Mouse (Mus musculus): ENCODE results near the gene Ppp5c. TPM values are rescaled to one million over a fixed set of nuclear protein-coding genes. Genes with fewer than 3 reads are reported as not detected.

Ppp5c gene
- polyA plus RNA-seq, 1 experiment: 126 TPM

DNA sequence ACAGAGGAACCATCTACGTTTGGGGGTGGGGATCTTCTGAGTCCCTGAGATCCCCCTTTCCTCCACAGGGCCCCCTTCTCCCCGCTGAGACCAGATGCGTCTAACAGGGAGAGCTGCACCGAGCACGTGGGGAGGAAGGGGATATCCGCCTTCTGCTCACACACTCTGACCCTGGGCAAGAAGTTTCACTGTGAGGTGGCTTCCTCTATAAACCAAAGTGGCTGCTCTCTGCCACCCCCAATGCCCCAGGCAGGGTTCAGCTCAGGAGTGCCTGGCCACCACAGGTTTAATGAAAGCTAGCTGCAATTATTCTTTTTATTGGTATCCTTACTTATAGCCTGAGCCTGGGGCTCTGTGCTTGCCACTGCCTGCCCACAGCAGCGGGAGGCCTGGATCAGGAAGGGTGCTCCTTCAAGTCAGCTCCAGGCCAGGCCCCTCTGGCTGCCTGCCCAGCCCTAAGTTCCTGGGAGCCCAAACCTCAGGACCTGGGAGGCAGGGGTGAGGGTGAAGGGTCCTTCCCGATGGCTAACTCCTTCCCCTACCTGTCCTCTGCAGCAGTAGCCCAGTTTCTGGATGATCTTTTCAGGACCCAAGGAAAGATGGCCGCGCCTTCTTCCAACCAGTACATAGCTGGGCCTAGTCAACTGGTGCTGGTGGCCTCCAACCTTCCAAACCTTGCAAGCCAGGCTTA is 2.8 kb downstream of the Ppp5c start:
- Histone ChIP-seq H3K27me3 (ENCODE audit: control insufficient read depth, insufficient read depth, insufficient read length) (no peaks in the 10 kb centered on the region), H3ac (ENCODE audit: control insufficient read depth, insufficient read length) (no peak overlapping the region), H3K79me2 (ENCODE audit: control insufficient read depth, insufficient read depth) (peaks cover 47% of the 10 kb centered on the region), H3K4me2 (ENCODE audit: low read depth) (no peak overlapping the region), H3K4me3 (no peak overlapping the region), H3K36me3 (ENCODE audit: control insufficient read depth, insufficient read depth) (no peaks in the 10 kb centered on the region)
- TF ChIP-seq USF1 (IDR thresholded peaks at IDR 0.05; ENCODE audit: low read depth) (no peak), CEBPB (IDR thresholded peaks at IDR 0.05; ENCODE audit: insufficient read depth, poor library complexity, severe bottlenecking) (no peak), TCF3 (IDR thresholded peaks at IDR 0.05; ENCODE audit: insufficient read length, low read depth) (no peak), SRF (IDR thresholded peaks at IDR 0.05; ENCODE audit: control insufficient read depth, insufficient read length, low read depth) (no peak), MYOG (IDR thresholded peaks at IDR 0.05; ENCODE audit: control insufficient read depth in 1 of 3, insufficient read depth in 1 of 3, insufficient read length in 2 of 3, low read depth in 2 of 3) (no peak), MAX (IDR thresholded peaks at IDR 0.05; ENCODE audit: low read depth) (no peak), MYOD1 (IDR thresholded peaks at IDR 0.05; ENCODE audit: control insufficient read depth in 1 of 3, insufficient read length in 2 of 3, low read depth in 2 of 3) (no peak), REST (IDR thresholded peaks at IDR 0.05; ENCODE audit: insufficient read depth, insufficient read length) (no peak), TCF12 (IDR thresholded peaks at IDR 0.05; ENCODE audit: insufficient read depth, poor library complexity, severe bottlenecking) (no peak)

DNA sequence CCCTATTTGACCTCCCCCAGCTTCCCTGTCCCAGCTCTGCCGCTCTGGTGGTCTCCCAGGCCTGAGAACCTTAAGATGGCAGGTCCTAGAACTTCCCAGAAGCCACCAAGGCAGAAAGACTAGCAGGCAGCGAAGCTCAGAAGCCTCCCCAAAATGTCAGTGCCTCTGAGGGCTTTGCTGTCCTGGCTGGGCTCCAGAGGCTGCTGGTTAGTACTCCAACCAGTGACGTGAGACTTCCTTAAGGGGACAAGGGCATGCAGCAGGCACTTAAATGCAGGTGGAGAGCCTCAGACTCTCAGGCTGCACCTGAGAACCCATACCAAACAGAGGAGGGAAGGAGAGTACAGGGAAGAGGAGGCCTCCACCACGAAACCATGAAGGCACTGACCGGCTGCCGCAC is 3.6 kb downstream of the Ppp5c start:
- H3K4me2 ChIP-seq (ENCODE audit: low read depth): no peak overlapping the region
- no peak overlapping the region for H3ac ChIP-seq (ENCODE audit: control insufficient read depth, insufficient read length)
- TF ChIP-seq E2F4 (IDR thresholded peaks at IDR 0.05; ENCODE audit: insufficient read depth) (no peak), MYOG (IDR thresholded peaks at IDR 0.05; ENCODE audit: control insufficient read depth in 1 of 3, insufficient read depth in 1 of 3, insufficient read length in 2 of 3, low read depth in 2 of 3) (no peak), TCF3 (IDR thresholded peaks at IDR 0.05; ENCODE audit: insufficient read length, low read depth) (no peak), MAX (IDR thresholded peaks at IDR 0.05; ENCODE audit: low read depth) (no peak), CEBPB (IDR thresholded peaks at IDR 0.05; ENCODE audit: insufficient read depth, poor library complexity, severe bottlenecking) (no peak), SRF (IDR thresholded peaks at IDR 0.05; ENCODE audit: control insufficient read depth, insufficient read length, low read depth) (no peak), POLR2AphosphoS2 (IDR thresholded peaks at IDR 0.05; ENCODE audit: insufficient read length, low read depth) (no peak), TCF12 (IDR thresholded peaks at IDR 0.05; ENCODE audit: insufficient read depth, poor library complexity, severe bottlenecking) (no peak), REST (IDR thresholded peaks at IDR 0.05; ENCODE audit: insufficient read depth, insufficient read length) (no peak), POLR2A (IDR thresholded peaks at IDR 0.05; ENCODE audit: insufficient read length, low read depth) (no peak), USF1 (IDR thresholded peaks at IDR 0.05; ENCODE audit: low read depth) (no peak)
- H3K27me3 ChIP-seq (ENCODE audit: control insufficient read depth, insufficient read depth, insufficient read length): no peaks in the 10 kb centered on the region
- no peak overlapping the region for H3K4me3 ChIP-seq
- H3K36me3 ChIP-seq (ENCODE audit: control insufficient read depth, insufficient read depth): no peaks in the 10 kb centered on the region
- H3K79me2 ChIP-seq (ENCODE audit: control insufficient read depth, insufficient read depth): peaks cover 51% of the 10 kb centered on the region

DNA sequence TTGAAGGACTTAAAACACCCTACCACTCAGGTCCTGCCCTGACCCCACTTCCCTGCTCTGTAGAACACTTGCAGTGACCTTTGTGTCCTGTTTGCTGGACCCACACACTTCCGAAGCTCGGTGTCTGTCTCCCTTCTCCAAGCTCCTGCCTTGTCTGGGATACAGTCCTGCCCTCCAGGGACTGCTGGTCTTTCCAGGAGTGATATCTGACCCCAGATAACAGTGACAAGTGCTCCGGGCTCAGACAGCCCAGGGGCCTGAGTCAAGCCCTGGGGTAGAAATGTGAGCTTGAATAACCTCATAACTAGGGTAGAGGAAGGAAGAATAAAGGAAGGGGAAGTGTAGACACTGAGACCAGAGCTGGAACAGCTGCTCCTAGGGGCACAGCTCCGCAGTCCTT is 4.0 kb downstream of the Ppp5c start:
- Histone ChIP-seq H3K4me3 (no peak overlapping the region), H3K27me3 (ENCODE audit: control insufficient read depth, insufficient read depth, insufficient read length) (no peaks in the 10 kb centered on the region), H3ac (ENCODE audit: control insufficient read depth, insufficient read length) (no peak overlapping the region), H3K36me3 (ENCODE audit: control insufficient read depth, insufficient read depth) (no peaks in the 10 kb centered on the region), H3K4me2 (ENCODE audit: low read depth) (no peak overlapping the region), H3K79me2 (ENCODE audit: control insufficient read depth, insufficient read depth) (peaks cover 51% of the 10 kb centered on the region)
- no peak for TF ChIP-seq MAX (IDR thresholded peaks at IDR 0.05; ENCODE audit: low read depth)
- no peak for TF ChIP-seq CEBPB (IDR thresholded peaks at IDR 0.05; ENCODE audit: insufficient read depth, poor library complexity, severe bottlenecking)
- TF ChIP-seq TCF3 (IDR thresholded peaks at IDR 0.05; ENCODE audit: insufficient read length, low read depth): no peak
- TF ChIP-seq POLR2A (IDR thresholded peaks at IDR 0.05; ENCODE audit: insufficient read length, low read depth): no peak
- TF ChIP-seq MYOD1 (IDR thresholded peaks at IDR 0.05; ENCODE audit: control insufficient read depth in 1 of 3, insufficient read length in 2 of 3, low read depth in 2 of 3): no peak
- no peak for TF ChIP-seq REST (IDR thresholded peaks at IDR 0.05; ENCODE audit: insufficient read depth, insufficient read length)
- TF ChIP-seq MYOG (IDR thresholded peaks at IDR 0.05; ENCODE audit: control insufficient read depth in 1 of 3, insufficient read depth in 1 of 3, insufficient read length in 2 of 3, low read depth in 2 of 3): no peak
- TF ChIP-seq TCF12 (IDR thresholded peaks at IDR 0.05; ENCODE audit: insufficient read depth, poor library complexity, severe bottlenecking): no peak
- no peak for TF ChIP-seq SRF (IDR thresholded peaks at IDR 0.05; ENCODE audit: control insufficient read depth, insufficient read length, low read depth)
- TF ChIP-seq E2F4 (IDR thresholded peaks at IDR 0.05; ENCODE audit: insufficient read depth): no peak
- no peak for TF ChIP-seq POLR2AphosphoS2 (IDR thresholded peaks at IDR 0.05; ENCODE audit: insufficient read length, low read depth)
- TF ChIP-seq USF1 (IDR thresholded peaks at IDR 0.05; ENCODE audit: low read depth): no peak

DNA sequence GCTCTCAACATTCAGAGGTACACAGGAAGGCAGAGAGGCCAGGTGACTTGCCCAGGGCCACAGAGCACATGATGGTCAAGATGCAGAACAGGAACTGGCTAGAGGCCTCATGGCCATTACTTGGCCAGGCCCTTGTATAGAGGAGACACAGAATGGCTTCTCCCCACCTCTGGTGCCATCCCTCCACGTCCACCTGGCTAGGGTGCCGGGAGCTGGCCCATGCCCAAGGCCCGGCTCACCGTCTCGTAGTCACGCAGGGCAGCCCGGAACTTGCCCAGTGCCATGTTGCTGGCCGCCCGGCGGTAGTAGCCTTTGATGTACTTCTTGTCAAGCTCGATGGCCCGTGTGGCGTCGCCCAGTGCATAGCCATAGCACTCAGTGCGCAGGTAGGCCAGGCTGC is 5.5 kb downstream of the Ppp5c start:
- H3K27me3 ChIP-seq (ENCODE audit: control insufficient read depth, insufficient read depth, insufficient read length): no peaks in the 10 kb centered on the region
- no peak overlapping the region for H3K4me3 ChIP-seq
- no peak overlapping the region for H3K4me2 ChIP-seq (ENCODE audit: low read depth)
- H3ac ChIP-seq (ENCODE audit: control insufficient read depth, insufficient read length): no peak overlapping the region
- H3K79me2 ChIP-seq (ENCODE audit: control insufficient read depth, insufficient read depth): peaks cover 53% of the 10 kb centered on the region
- H3K36me3 ChIP-seq (ENCODE audit: control insufficient read depth, insufficient read depth): no peaks in the 10 kb centered on the region
- no peak for TF ChIP-seq TCF12 (IDR thresholded peaks at IDR 0.05; ENCODE audit: insufficient read depth, poor library complexity, severe bottlenecking)
- no peak for TF ChIP-seq MYOD1 (IDR thresholded peaks at IDR 0.05; ENCODE audit: control insufficient read depth in 1 of 3, insufficient read length in 2 of 3, low read depth in 2 of 3)
- no peak for TF ChIP-seq TCF3 (IDR thresholded peaks at IDR 0.05; ENCODE audit: insufficient read length, low read depth)
- no peak for TF ChIP-seq MYOG (IDR thresholded peaks at IDR 0.05; ENCODE audit: control insufficient read depth in 1 of 3, insufficient read depth in 1 of 3, insufficient read length in 2 of 3, low read depth in 2 of 3)
- no peak for TF ChIP-seq MAX (IDR thresholded peaks at IDR 0.05; ENCODE audit: low read depth)
- TF ChIP-seq SRF (IDR thresholded peaks at IDR 0.05; ENCODE audit: control insufficient read depth, insufficient read length, low read depth): no peak
- no peak for TF ChIP-seq E2F4 (IDR thresholded peaks at IDR 0.05; ENCODE audit: insufficient read depth)
- TF ChIP-seq REST (IDR thresholded peaks at IDR 0.05; ENCODE audit: insufficient read depth, insufficient read length): no peak
- TF ChIP-seq POLR2A (IDR thresholded peaks at IDR 0.05; ENCODE audit: insufficient read length, low read depth): no peak
- TF ChIP-seq CEBPB (IDR thresholded peaks at IDR 0.05; ENCODE audit: insufficient read depth, poor library complexity, severe bottlenecking): no peak
- no peak for TF ChIP-seq POLR2AphosphoS2 (IDR thresholded peaks at IDR 0.05; ENCODE audit: insufficient read length, low read depth)
- TF ChIP-seq USF1 (IDR thresholded peaks at IDR 0.05; ENCODE audit: low read depth): no peak
